Mouse (Mus musculus) G1E (cell line): ENCODE measurements around the gene Adck2.

ENCODE experiments used
- CTCF ChIP-seq: IDR thresholded peaks from 2 replicates; pipeline ENCODE4 v1.5.1; 2012; ENCODE audit warnings: low read depth, low read length, inconsistent platforms, mixed read lengths
- GATA1 ChIP-seq: IDR thresholded peaks from 2 replicates; pipeline ENCODE4 v1.6.1; 2012; ENCODE audit warnings: borderline replicate concordance, low read length, inconsistent platforms, mixed read lengths
- POLR2AphosphoS5 ChIP-seq: IDR thresholded peaks from 2 replicates; pipeline ENCODE4 v1.6.1; 2012; ENCODE audit warnings: low read depth, low read length, inconsistent platforms; ENCODE audit not compliant: insufficient replicate concordance

DNA sequence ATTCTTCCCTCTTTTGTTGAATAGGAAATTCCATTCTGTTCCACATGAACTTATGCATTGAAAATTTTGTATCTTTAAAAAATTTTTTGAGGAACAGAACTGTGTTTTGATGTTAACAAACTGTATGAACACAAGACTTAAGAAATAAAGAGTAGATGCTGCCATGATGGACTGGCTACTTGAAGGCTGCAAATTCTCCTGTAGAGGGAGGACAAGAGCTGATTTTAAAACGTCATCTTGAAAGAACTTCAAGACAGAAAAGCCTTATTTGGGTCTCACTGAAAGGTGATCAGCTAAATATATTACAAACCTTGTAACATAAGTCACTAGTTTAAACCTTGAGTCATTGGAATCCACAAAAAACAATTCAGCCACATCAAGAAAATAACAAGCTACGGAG is 36.5 kb downstream of the Adck2 start:
- TF ChIP-seq CTCF: no peak
- no peak for TF ChIP-seq GATA1
- TF ChIP-seq POLR2AphosphoS5: no peak
